Mouse (Mus musculus): Measurements from ENCODE around the gene Rbck1. TPM values are rescaled to one million over a fixed set of nuclear protein-coding genes. Genes with fewer than 3 reads are reported as not detected.

Gene Rbck1
- polyA plus RNA-seq, 1 experiment from 2014 or later = 72.9 TPM

Other genes with a start within 250 kb of the Rbck1 start
- 7.5 and 8.6 TPM in 2 replicates for gene Srxn1, start 227.1 kb downstream of the Rbck1 start, polyA plus RNA-seq (2016; fragmentation: Nextera tagmentation; extraction: Ambion mirVana)
- gene Tcf15, start 189.1 kb downstream of the Rbck1 start, polyA plus RNA-seq (2016; fragmentation: Nextera tagmentation; extraction: Ambion mirVana) = 11.5 and 11.9 TPM in 2 replicates
- 94.5 and 102 TPM in 2 replicates for gene Csnk2a1, start 105.8 kb downstream of the Rbck1 start, polyA plus RNA-seq (2016; fragmentation: Nextera tagmentation; extraction: Ambion mirVana)
- 42.5 and 46.1 TPM in 2 replicates for gene Tbc1d20, start 38.8 kb downstream of the Rbck1 start, polyA plus RNA-seq (2016; fragmentation: Nextera tagmentation; extraction: Ambion mirVana)
- 3.0 and 3.6 TPM in 2 replicates for gene Trib3, start 11.4 kb upstream of the Rbck1 start, polyA plus RNA-seq (2016; fragmentation: Nextera tagmentation; extraction: Ambion mirVana)
- gene Nrsn2, start 44.0 kb upstream of the Rbck1 start, polyA plus RNA-seq (2016; fragmentation: Nextera tagmentation; extraction: Ambion mirVana) = 2.2 and 3.0 TPM in 2 replicates
- 15.6 and 16.8 TPM in 2 replicates for gene Sox12, start 65.4 kb upstream of the Rbck1 start, polyA plus RNA-seq (2016; fragmentation: Nextera tagmentation; extraction: Ambion mirVana)
- gene Zcchc3, start 82.4 kb upstream of the Rbck1 start, polyA plus RNA-seq (2016; fragmentation: Nextera tagmentation; extraction: Ambion mirVana) = 74.1 and 76.6 TPM in 2 replicates
- 0.24 and 0.59 TPM in 2 replicates for gene 6820408C15Rik, start 82.9 kb upstream of the Rbck1 start, polyA plus RNA-seq (2016; fragmentation: Nextera tagmentation; extraction: Ambion mirVana)
- not detected in 2 replicates for gene Defb23, start 132.0 kb upstream of the Rbck1 start, polyA plus RNA-seq (2016; fragmentation: Nextera tagmentation; extraction: Ambion mirVana)
- not detected in 2 replicates for gene Defb20, start 144.4 kb upstream of the Rbck1 start, polyA plus RNA-seq (2016; fragmentation: Nextera tagmentation; extraction: Ambion mirVana)
- gene Defb22, start 157.5 kb upstream of the Rbck1 start, polyA plus RNA-seq (2016; fragmentation: Nextera tagmentation; extraction: Ambion mirVana) = not detected in 2 replicates
- not detected in 2 replicates for gene Defb26, start 179.0 kb upstream of the Rbck1 start, polyA plus RNA-seq (2016; fragmentation: Nextera tagmentation; extraction: Ambion mirVana)
- gene Defb28, start 185.6 kb upstream of the Rbck1 start, polyA plus RNA-seq (2016; fragmentation: Nextera tagmentation; extraction: Ambion mirVana) = not detected in 2 replicates
- not detected in 2 replicates for gene Defb29, start 207.4 kb upstream of the Rbck1 start, polyA plus RNA-seq (2016; fragmentation: Nextera tagmentation; extraction: Ambion mirVana)
- gene Gm17416, start 236.7 kb upstream of the Rbck1 start, polyA plus RNA-seq (2016; fragmentation: Nextera tagmentation; extraction: Ambion mirVana) = not detected in 2 replicates
- gene Defb21, start 240.1 kb upstream of the Rbck1 start, polyA plus RNA-seq (2016; fragmentation: Nextera tagmentation; extraction: Ambion mirVana) = not detected in 2 replicates
- gene Defb19, start 247.7 kb upstream of the Rbck1 start, polyA plus RNA-seq (2016; fragmentation: Nextera tagmentation; extraction: Ambion mirVana) = not detected in 2 replicates